Mouse (Mus musculus) hindbrain, embryonic 16.5 days (tissue): ENCODE results near the gene Cyp26c1. TPM values are rescaled to one million over a fixed set of nuclear protein-coding genes. Genes with fewer than 3 reads are reported as not detected.

ENCODE experiments used
- ATAC-seq: fragments of 200-750 bp; cut with Nextera tagmentation; 2 replicates; pipeline ENCODE4 v1.8.0; 2017; ENCODE audit warnings: moderate TSS enrichment, moderate library complexity
- H3K27ac ChIP-seq: fragments of 300-500 bp; sonication (generic); 2 replicates; pipeline ENCODE4 v1.5.1; 2014; ENCODE audit warnings: low read depth, mild to moderate bottlenecking, control low read depth, low read length, moderate library complexity
- H3K27me3 ChIP-seq: fragments of 300-500 bp; sonication (generic); replicated peaks from 2 replicates; pipeline ENCODE4 v1.6.1; 2014; ENCODE audit warnings: low read length; ENCODE audit not compliant: control insufficient read depth, insufficient read depth
- H3K36me3 ChIP-seq: fragments of 300-500 bp; sonication (generic); 2 replicates; pipeline ENCODE4 v1.6.1; 2014; ENCODE audit warnings: mild to moderate bottlenecking, low read length, moderate library complexity, mixed read lengths; ENCODE audit not compliant: control insufficient read depth, insufficient read depth
- H3K4me1 ChIP-seq: fragments of 300-500 bp; sonication (generic); 2 replicates; pipeline ENCODE4 v1.6.1; 2014; ENCODE audit warnings: low read depth, low read length; ENCODE audit not compliant: control insufficient read depth, insufficient read depth
- H3K4me2 ChIP-seq: fragments of 300-500 bp; sonication (generic); 2 replicates; pipeline ENCODE4 v1.6.1; 2014; ENCODE audit warnings: mild to moderate bottlenecking, low read length, control low read depth, moderate library complexity
- H3K4me3 ChIP-seq: fragments of 300-500 bp; sonication (generic); 2 replicates; pipeline ENCODE4 v1.5.1; 2014; ENCODE audit warnings: mild to moderate bottlenecking, low read length, control low read depth, moderate library complexity
- H3K9ac ChIP-seq: fragments of 300-500 bp; sonication (generic); 2 replicates; pipeline ENCODE4 v1.6.1; 2014; ENCODE audit warnings: low read depth, mild to moderate bottlenecking, control low read depth, low read length, moderate library complexity
- H3K9me3 ChIP-seq: fragments of 300-500 bp; sonication (generic); 2 replicates; pipeline ENCODE4 v1.6.1; 2014; ENCODE audit warnings: mild to moderate bottlenecking, low read length, moderate library complexity; ENCODE audit not compliant: control insufficient read depth
- WGBS: fragments of 180-500 bp; shearing (Covaris S2); extraction: QIAGEN DNeasy Blood & Tissue Kit; methylation state at CpG from one replicate; pipeline ENCODE4 v1.1.7; 2014; 5-methylcytosine and 5-hydroxymethylcytosine counted together
- polyA plus RNA-seq: library from polyadenylated mRNA; unstranded; fragments of >200 nt; fragmentation: Nextera tagmentation; extraction: Ambion mirVana; gene quantifications from 2 replicates; pipeline ENCODE4 v1.2.1, GENCODE M21; 2015

Gene Cyp26c1
- polyA plus RNA-seq, 1 experiment from 2014 or later, result not detected

- no peaks in the 10 kb centered on the region for H3K4me1 ChIP-seq
These were observed 12.0 kb upstream of the Cyp26c1 start for GRCm38 (mm10) chr19:37673393-37673792.

GRCm38 (mm10) chr19:37686347-37686746 is 966 bp downstream of the Cyp26c1 start:
- Histone ChIP-seq H3K36me3 (no peaks in the 10 kb centered on the region), H3K4me1 (no peaks in the 10 kb centered on the region; the same call in 1 of the 2 replicates), H3K9me3 (no peaks in the 10 kb centered on the region), H3K9ac (no peak overlapping the region), H3K4me3 (no peak overlapping the region), H3K27ac (no peak overlapping the region), H3K4me2 (no peak overlapping the region), H3K27me3 (peaks cover 87% of the 10 kb centered on the region)
- no peak for ATAC-seq
- WGBS, result 7% methylated on average over 23 of the region's 23 CpGs

More at GRCm38 (mm10) chr19:37673393-37673792, 12.0 kb upstream of the Cyp26c1 start:
- Histone ChIP-seq H3K4me2 (no peak overlapping the region), H3K9me3 (no peaks in the 10 kb centered on the region), H3K4me3 (no peak overlapping the region), H3K9ac (no peak overlapping the region), H3K36me3 (no peaks in the 10 kb centered on the region), H3K27ac (no peak overlapping the region), H3K27me3 (no peaks in the 10 kb centered on the region)
- no peak for ATAC-seq
- WGBS, result 67% methylated on average over 12 of the region's 12 CpGs

GRCm38 (mm10) chr19:37686941-37687850 is 1.8 kb downstream of the Cyp26c1 start:
- H3K36me3 ChIP-seq, result no peaks in the 10 kb centered on the region
- H3K9me3 ChIP-seq, result no peaks in the 10 kb centered on the region
- ATAC-seq, result peak; percentile 29; the same call in 1 of the 2 replicates
- H3K9ac ChIP-seq, result no peak overlapping the region
- no peak overlapping the region for H3K4me2 ChIP-seq
- no peaks in the 10 kb centered on the region; the same call in 1 of the 2 replicates for H3K4me1 ChIP-seq
- 4% methylated on average over 60 of the region's 62 CpGs for WGBS
- peaks cover 95% of the 10 kb centered on the region for H3K27me3 ChIP-seq
- H3K4me3 ChIP-seq, result no peak overlapping the region
- no peak overlapping the region for H3K27ac ChIP-seq

- no peak overlapping the region for H3K4me3 ChIP-seq
- ATAC-seq, result no peak
- no peaks in the 10 kb centered on the region for H3K9me3 ChIP-seq
- no peaks in the 10 kb centered on the region for H3K36me3 ChIP-seq
- 38% methylated on average over 5 of the region's 5 CpGs for WGBS
- H3K4me1 ChIP-seq, result peaks cover 6% of the 10 kb centered on the region
- no peak overlapping the region for H3K4me2 ChIP-seq
- no peak overlapping the region for H3K9ac ChIP-seq
- peaks cover 97% of the 10 kb centered on the region for H3K27me3 ChIP-seq
- H3K27ac ChIP-seq, result no peak overlapping the region
These were observed 4.1 kb downstream of the Cyp26c1 start for GRCm38 (mm10) chr19:37689478-37689877.

- no peaks in the 10 kb centered on the region for H3K9me3 ChIP-seq
- no peak overlapping the region for H3K9ac ChIP-seq
- peaks cover 97% of the 10 kb centered on the region for H3K27me3 ChIP-seq
- H3K4me1 ChIP-seq, result peaks cover 6% of the 10 kb centered on the region
- 0 out of 2 replicates have a peak overlapping the region, but pooled peaks have one; percentile 5 for H3K4me3 ChIP-seq
- no peak overlapping the region for H3K27ac ChIP-seq
- no peak for ATAC-seq
- no peaks in the 10 kb centered on the region for H3K36me3 ChIP-seq
- H3K4me2 ChIP-seq, result no peak overlapping the region
- WGBS, result 3% methylated on average over 29 of the region's 29 CpGs
These were observed 5.3 kb downstream of the Cyp26c1 start for GRCm38 (mm10) chr19:37690716-37691115.

DNA sequence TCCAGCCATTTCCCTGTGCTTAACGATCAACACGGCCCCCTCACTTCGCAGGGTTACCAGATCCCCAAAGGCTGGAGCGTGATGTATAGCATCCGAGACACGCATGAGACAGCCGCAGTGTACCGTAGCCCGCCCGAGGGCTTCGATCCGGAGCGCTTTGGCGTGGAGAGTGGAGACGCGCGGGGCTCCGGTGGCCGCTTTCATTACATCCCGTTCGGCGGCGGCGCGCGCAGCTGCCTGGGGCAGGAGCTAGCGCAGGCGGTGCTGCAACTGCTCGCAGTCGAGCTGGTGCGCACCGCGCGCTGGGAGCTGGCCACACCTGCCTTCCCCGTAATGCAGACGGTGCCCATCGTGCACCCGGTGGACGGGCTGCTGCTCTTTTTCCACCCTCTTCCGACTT is 7.5 kb downstream of the Cyp26c1 start:
- Histone ChIP-seq H3K4me3 (peak overlapping the region; percentile 43), H3K9ac (peak overlapping the region; percentile 60), H3K27ac (no peak overlapping the region), H3K27me3 (peaks cover 95% of the 10 kb centered on the region), H3K4me2 (peak overlapping the region; percentile 73), H3K9me3 (no peaks in the 10 kb centered on the region), H3K36me3 (no peaks in the 10 kb centered on the region), H3K4me1 (peaks cover 17% of the 10 kb centered on the region)
- WGBS, result under 1% methylated on average over 40 of the region's 40 CpGs
- ATAC-seq, result peak; percentile 76

DNA sequence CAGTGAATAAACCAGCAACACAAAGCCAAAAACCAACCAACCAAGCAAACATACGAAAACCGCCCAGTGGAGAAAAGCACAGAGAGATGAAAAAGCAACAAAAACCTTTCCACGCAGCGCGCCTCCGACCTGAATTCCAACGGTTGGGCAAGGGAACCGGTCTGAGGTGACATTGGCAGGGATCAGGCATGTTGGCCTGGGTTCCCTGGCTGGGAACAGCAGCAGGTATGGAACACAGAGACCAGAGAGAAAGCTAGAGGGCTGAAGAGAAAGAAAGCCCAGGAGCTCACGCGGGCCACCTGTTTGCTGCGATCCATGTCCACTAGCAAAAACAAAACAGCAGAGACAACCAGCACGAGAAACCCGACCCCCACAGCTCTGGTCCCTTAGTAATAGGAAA is 9.8 kb downstream of the Cyp26c1 start:
- WGBS, result 32% methylated on average over 13 of the region's 13 CpGs
- Histone ChIP-seq H3K9me3 (no peaks in the 10 kb centered on the region; the same call in 1 of the 2 replicates), H3K27me3 (peaks cover 90% of the 10 kb centered on the region), H3K4me1 (peaks cover 29% of the 10 kb centered on the region), H3K27ac (no peak overlapping the region), H3K4me3 (no peak overlapping the region), H3K9ac (no peak overlapping the region), H3K4me2 (no peak overlapping the region), H3K36me3 (no peaks in the 10 kb centered on the region)
- ATAC-seq, result no peak

DNA sequence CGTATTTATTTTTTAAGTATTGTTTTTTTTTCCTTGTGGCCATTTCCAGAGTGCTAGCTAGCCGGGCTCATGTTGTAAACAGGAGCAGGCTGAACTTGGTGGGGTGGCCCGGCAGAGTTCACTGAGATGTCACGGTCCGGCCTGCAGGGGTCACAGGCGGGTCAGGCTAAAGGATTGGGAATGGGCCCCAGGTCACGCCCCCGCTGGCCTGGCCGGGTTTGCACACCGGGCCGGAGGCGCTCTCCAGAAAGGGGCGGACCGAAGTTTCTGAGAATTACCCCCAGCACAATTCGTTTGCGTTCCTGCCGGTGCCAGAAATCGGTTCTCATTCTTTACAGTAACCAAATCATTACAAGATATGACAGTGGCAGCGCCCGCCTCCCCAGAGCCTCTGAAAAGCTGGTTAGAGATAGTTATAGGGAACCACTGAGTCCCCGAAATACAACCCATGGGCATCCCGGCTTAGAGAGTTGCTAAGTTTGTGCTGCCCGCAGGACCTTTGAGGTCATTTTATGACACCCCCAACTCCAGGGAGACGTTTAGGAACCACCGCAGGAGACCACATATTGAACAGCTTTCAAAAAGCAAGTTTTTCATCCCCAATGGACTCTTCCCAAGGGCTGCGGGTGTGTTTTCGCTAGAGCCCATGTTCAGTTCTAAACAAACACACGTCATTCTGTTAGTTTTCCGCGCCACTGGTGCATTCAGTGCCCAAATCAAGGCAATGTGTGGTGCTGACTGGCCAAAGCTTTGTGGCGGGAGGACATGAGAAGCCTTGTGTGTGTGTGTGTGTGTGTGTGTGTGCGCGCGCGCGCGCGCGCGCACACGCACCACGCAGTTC is 10.6 kb downstream of the Cyp26c1 start:
- Histone ChIP-seq H3K4me3 (no peak overlapping the region), H3K4me2 (no peak overlapping the region), H3K27ac (no peak overlapping the region), H3K4me1 (peaks cover 29% of the 10 kb centered on the region), H3K36me3 (no peaks in the 10 kb centered on the region), H3K9me3 (no peaks in the 10 kb centered on the region; the same call in 1 of the 2 replicates), H3K9ac (no peak overlapping the region), H3K27me3 (peaks cover 91% of the 10 kb centered on the region)
- ATAC-seq, result no peak
- 1% methylated on average over 42 of the region's 42 CpGs for WGBS
